Mouse (Mus musculus) heart, embryonic 12.5 days (tissue): Measurements from ENCODE around the gene Gm6205. TPM values are rescaled to one million over a fixed set of nuclear protein-coding genes. Genes with fewer than 3 reads are reported as not detected.
"Not testable (repeated sequence)": the region's sequence is repeated elsewhere in the genome, so short reads cannot be mapped to it uniquely, and the experiment has no call there.

Experiments
- ATAC-seq: fragments of 200-750 bp; cut with Nextera tagmentation; 2 replicates; pipeline ENCODE4 v1.8.0; 2017; ENCODE audit warnings: moderate TSS enrichment, moderate library complexity; ENCODE audit not compliant: insufficient number of reproducible peaks, low FRiP score
- H3K27ac ChIP-seq: fragments of 300-500 bp; sonication (generic); 2 replicates; pipeline ENCODE4 v1.5.1; 2016; ENCODE audit warnings: mild to moderate bottlenecking, moderate library complexity; ENCODE audit not compliant: poor library complexity, severe bottlenecking
- H3K27me3 ChIP-seq: fragments of 300-500 bp; sonication (generic); replicated peaks from 2 replicates; pipeline ENCODE4 v1.6.1; 2016; ENCODE audit warnings: mild to moderate bottlenecking, moderate library complexity
- H3K36me3 ChIP-seq: fragments of 300-500 bp; sonication (generic); 2 replicates; pipeline ENCODE4 v1.6.1; 2016; ENCODE audit warnings: mild to moderate bottlenecking, moderate library complexity
- H3K4me1 ChIP-seq: fragments of 300-500 bp; sonication (generic); replicated peaks from 2 replicates; pipeline ENCODE4 v1.6.1; 2016; ENCODE audit warnings: mild to moderate bottlenecking
- H3K4me2 ChIP-seq: fragments of 300-500 bp; sonication (generic); 2 replicates; pipeline ENCODE4 v1.6.1; 2016; ENCODE audit warnings: mild to moderate bottlenecking, moderate library complexity
- H3K4me3 ChIP-seq: fragments of 300-500 bp; sonication (generic); 2 replicates; pipeline ENCODE4 v1.5.1; 2016; ENCODE audit warnings: mild to moderate bottlenecking
- H3K9ac ChIP-seq: fragments of 300-500 bp; sonication (generic); 2 replicates; pipeline ENCODE4 v1.6.1; 2016; ENCODE audit warnings: mild to moderate bottlenecking, moderate library complexity
- H3K9me3 ChIP-seq: fragments of 300-500 bp; sonication (generic); replicated peaks from 2 replicates; pipeline ENCODE4 v1.6.1; 2016; ENCODE audit warnings: mild to moderate bottlenecking, moderate library complexity
- WGBS: fragments of 180-500 bp; shearing (Covaris S2); methylation state at CpG from one replicate; pipeline ENCODE4 v1.1.7; 2016; 5-methylcytosine and 5-hydroxymethylcytosine counted together
- polyA plus RNA-seq: library from polyadenylated mRNA; unstranded; fragments of >200 nt; fragmentation: Nextera tagmentation; extraction: Ambion mirVana; gene quantifications from 2 replicates; pipeline ENCODE4 v1.2.1, GENCODE M21; 2016

The Gm6205 gene
- not detected in 2 replicates for polyA plus RNA-seq

- not testable (repeated sequence) for H3K9me3 ChIP-seq, H3K36me3 ChIP-seq
- WGBS = no CpG with 5 or more reads among the region's 2 CpGs
These were observed at the start of gene Gm6205 for GRCm38 (mm10) chr5:94648082-94648481. Gm6205 (plus strand) TSS chr5:94648382.

GRCm38 (mm10) chr5:94616242-94616641 is 31.9 kb upstream of the Gm6205 start, which contains the start of gene Gm3147:
Gm3147 (minus strand) TSS chr5:94616342.
- not testable (repeated sequence) for ATAC-seq

More at GRCm38 (mm10) chr5:94648082-94648481, at the start of gene Gm6205:
- not testable (repeated sequence) for H3K4me3 ChIP-seq, H3K9ac ChIP-seq, H3K4me1 ChIP-seq, H3K27ac ChIP-seq, H3K4me2 ChIP-seq, ATAC-seq, H3K27me3 ChIP-seq

GRCm38 (mm10) chr5:94623679-94624078 is 24.5 kb upstream of the Gm6205 start, which contains the start of gene Gm6509:
Gm6509 (plus strand) TSS chr5:94623979.
- ATAC-seq, H3K4me3 ChIP-seq, H3K27ac ChIP-seq: not testable (repeated sequence)

More at GRCm38 (mm10) chr5:94616242-94616641, 31.9 kb upstream of the Gm6205 start, which contains the start of gene Gm3147:
- not testable (repeated sequence) for H3K4me3 ChIP-seq, H3K9me3 ChIP-seq, H3K27ac ChIP-seq, H3K4me2 ChIP-seq, H3K9ac ChIP-seq, H3K27me3 ChIP-seq, H3K4me1 ChIP-seq, H3K36me3 ChIP-seq
- WGBS = no CpG with 5 or more reads among the region's 1 CpGs

More at GRCm38 (mm10) chr5:94623679-94624078, 24.5 kb upstream of the Gm6205 start, which contains the start of gene Gm6509:
- H3K4me2 ChIP-seq, H3K9ac ChIP-seq, H3K9me3 ChIP-seq, H3K4me1 ChIP-seq, H3K36me3 ChIP-seq, H3K27me3 ChIP-seq: not testable (repeated sequence)
- WGBS = no CpG with 5 or more reads among the region's 2 CpGs

Other genes with a start within 250 kb of the Gm6205 start
- gene Gm7682, start 202.6 kb upstream of the Gm6205 start, polyA plus RNA-seq = not detected in 2 replicates
- gene Gm3139, start 122.1 kb upstream of the Gm6205 start, polyA plus RNA-seq = not detected in 2 replicates
- gene Gm3147, start 32.0 kb upstream of the Gm6205 start, polyA plus RNA-seq = not detected in 2 replicates
- not detected in 2 replicates for gene Gm6509, start 24.4 kb upstream of the Gm6205 start, polyA plus RNA-seq
- not detected in 2 replicates for gene Gm3183, start 217.1 kb downstream of the Gm6205 start, polyA plus RNA-seq